Mouse (Mus musculus): ENCODE data around the gene Igsf10.
"Not testable (repeated sequence)": the region's sequence is repeated elsewhere in the genome, so short reads cannot be mapped to it uniquely, and the experiment has no call there.

Gene Igsf10

DNA sequence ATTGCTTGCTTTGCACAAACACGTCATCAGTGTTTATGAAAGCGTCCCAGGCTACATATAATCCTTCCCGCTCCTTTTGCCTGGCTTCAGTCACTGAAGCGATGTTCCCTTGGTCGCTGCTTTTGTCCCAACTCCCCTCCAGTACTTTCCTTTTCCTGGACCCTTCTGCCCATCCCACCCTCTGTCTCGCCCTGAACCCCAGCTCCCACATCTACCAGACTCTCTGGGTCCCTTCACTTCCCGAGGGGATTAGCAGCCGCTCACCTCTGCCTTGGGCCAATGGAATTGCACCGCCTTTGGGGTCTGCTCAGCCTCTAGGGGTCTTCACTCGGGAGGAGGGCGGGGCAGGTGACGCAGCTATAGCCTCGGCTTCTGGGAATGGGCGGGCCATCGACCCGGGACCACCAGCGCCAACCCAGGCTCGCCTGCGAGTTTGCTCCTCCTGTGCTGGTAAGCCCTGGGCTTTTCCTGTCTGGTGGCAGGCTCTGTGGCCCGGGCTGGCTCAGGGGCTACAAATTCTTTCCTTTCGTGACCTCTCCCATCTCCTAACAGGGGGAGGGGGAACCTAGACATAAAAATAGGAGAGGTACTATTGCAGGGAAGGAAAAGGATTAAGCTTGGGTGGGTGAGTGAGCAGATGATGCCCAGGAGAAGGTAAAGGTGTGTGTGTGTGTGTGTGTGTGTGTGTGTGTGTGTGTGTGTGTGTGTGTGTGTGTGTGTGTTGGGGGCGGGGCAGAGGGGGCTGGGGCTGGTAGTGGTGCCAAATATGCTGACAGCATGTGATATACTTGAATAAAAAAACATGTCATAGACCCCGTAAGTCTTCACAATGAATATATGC, at the start of gene Igsf10:
Gene Igsf10 (minus strand): TSS at position 330 of the 841 bp plus-strand sequence.
- DNase-seq (ENCODE audit: low spot score), result no peak

DNA sequence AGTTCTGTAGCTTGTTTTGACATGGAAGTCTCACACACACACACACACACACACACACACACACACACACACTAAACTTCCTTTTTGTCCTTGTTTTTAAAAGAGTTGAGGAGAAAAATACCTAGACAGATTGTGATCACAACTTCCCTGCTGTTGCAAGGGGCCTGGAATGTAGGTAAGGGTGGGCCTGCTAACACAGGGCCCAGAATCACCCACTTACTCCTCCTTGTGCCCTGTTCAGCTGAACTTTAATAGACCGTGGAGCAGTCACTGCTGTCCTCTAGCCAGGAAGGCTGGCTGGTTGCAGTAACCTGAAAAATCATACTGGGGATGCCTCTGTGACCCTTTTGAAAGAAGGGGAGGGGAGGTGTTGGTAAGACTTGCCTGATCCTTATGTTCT, 41.4 kb upstream of the Igsf10 start:
- DNase-seq (ENCODE audit: low spot score), result no peak

DNA sequence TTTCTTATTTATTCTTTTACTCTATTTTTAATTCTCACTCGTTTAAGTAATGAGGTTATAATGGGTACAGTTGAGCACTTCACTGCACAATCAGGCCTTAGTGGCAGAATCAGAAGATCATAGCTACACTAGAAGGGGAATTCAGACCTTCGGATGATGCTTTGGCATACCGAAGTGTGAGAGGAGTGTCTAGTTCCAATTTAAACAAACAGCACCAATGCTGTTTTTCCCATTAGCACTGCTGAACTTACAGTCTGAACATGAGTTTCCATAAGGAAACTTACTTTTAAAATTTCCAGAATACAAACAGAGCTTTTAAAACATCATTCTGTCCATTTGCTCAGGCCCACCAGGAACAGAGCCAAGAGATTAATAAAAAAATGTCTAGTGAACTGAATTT, 40.8 kb upstream of the Igsf10 start:
- no peak for DNase-seq (ENCODE audit: low spot score)

DNA sequence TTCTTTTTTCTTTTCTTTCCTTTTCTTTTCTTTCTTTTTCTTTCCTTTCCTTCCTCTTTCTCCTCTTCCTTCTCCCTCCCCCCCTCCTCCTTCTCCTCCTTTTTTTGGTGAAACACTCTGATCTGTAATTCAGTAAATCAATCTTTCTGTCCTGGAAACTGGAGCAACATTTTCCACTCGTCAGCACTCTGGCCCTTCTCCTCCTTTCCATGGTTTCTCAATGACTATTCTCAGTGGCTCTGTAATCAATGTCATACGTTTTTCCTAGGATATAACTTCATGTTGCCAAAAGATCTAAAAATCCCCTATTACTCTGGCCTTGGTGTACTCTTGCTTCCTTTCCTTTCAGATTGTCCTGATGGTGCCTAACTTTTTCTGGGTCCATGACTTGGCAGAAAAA, 40.1 kb upstream of the Igsf10 start:
- no peak for DNase-seq (ENCODE audit: low spot score)

DNA sequence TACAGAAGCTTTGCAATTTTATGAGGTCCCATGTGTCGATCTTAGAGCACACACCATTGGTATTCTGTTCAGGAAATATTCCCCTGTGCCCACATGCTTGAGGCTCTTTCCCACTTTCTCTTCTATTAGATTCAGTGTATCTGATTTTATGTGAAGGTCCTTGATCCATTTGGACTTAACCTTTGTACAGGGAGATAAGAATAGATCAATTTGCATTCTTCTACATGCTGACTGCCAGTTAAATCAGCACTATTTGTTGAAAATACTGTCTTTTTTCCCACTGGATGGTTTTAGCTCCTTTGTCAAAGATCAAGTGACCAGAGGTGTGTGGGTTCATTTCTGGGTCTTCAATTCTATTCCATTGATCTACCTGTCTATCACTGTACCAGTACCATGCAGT, 34.6 kb upstream of the Igsf10 start:
- not testable (repeated sequence) for DNase-seq (ENCODE audit: low spot score)

GRCm38 (mm10) chr3:59361895-59362294, 17.7 kb upstream of the Igsf10 start:
- DNase-seq (ENCODE audit: low spot score), result no peak

DNA sequence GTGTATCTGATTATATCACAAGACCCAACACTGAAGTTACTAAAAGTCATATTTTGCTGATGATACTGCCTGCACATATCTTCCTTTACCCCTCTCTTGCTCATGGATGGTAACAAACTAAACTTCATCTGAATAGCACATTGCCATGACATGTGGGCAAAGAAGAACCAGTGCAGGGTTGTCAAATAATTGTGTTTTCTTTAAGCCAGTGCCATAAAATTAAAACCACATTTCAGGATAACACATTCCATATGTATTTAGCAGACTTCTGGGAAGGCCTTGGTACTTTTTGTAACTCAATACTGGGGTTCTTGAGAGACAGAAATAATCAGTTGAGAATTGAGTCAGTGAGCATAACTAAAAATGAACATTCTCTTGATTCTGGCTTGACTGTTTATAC, 15.9 kb upstream of the Igsf10 start:
- DNase-seq (ENCODE audit: low spot score), result no peak

DNA sequence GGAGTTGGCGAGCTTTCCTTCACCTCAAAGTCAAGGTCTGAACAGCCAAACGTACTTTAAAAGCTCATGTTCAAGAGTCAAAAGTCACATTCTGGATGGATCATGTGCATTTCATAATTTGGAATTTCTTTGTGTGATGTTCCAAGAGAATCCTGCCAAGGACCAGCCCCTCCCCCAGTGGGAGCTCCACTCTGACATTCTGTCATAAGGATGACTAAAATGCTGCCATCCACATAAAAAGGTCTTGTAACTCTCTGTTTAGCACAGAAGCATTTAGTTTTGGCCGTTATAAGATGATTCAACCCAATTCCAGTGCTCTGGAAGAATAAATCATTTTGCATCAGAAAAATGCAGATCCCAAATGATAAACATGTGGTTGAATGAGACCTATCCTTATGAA, 10.0 kb upstream of the Igsf10 start:
- DNase-seq (ENCODE audit: low spot score), result no peak

GRCm38 (mm10) chr3:59351768-59352167, 7.6 kb upstream of the Igsf10 start:
- DNase-seq (ENCODE audit: low spot score), result no peak

DNA sequence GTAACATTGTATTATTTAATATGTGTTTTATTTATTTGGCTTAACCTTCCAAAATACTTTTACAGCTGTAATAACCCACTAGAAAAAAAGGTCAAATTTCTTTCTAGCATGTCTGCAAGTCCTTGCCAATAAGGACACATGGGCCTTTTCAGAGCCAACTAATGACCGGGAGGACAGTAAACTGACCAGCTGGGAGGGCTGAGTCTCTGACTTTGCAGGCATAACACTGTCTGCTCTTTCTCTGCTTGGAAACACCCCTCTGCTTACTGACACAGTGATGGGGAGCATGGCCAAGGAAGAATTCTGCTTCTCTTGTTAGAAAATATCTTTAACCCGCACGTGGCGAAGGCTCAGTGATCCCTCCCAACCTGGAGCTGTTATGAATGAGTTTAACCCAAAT, 1.2 kb downstream of the Igsf10 start:
- DNase-seq (ENCODE audit: low spot score), result no peak

- no peak for DNase-seq (ENCODE audit: low spot score)
Observed at GRCm38 (mm10) chr3:59341647-59342427, 2.4 kb downstream of the Igsf10 start.

- no peak for DNase-seq (ENCODE audit: low spot score)
Observed at GRCm38 (mm10) chr3:59328526-59328925, 15.7 kb downstream of the Igsf10 start.

DNA sequence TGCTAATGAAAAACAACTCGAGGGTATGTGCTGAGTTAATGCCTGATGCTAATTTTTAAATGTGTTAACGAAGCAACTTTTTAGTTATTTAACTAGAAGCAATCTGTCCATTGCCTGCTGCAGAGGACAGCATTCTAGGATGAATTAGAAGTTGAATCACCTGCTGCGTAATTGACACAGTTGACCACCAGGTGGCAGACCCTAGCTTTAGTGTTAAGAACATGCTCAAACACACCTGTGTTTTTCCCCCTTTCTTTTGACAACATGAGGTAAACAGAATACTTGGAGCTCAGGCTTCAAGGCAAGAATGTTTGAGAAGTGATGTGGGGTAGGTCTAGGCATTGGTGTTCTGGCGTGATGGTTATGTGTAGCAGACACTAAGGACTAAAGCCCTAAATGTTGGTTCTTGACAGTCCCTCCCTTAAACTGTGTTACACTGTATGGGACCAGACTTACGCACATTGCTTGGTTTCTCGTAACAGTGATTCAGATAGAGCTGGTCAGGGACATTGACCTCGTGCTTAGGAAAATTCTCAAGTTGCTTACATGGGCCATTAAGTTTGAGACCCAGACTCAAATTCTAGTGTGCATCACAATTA, 22.8 kb downstream of the Igsf10 start:
- no peak for DNase-seq (ENCODE audit: low spot score)

GRCm38 (mm10) chr3:59316077-59316476, 28.1 kb downstream of the Igsf10 start:
- no peak for DNase-seq (ENCODE audit: low spot score)

DNA sequence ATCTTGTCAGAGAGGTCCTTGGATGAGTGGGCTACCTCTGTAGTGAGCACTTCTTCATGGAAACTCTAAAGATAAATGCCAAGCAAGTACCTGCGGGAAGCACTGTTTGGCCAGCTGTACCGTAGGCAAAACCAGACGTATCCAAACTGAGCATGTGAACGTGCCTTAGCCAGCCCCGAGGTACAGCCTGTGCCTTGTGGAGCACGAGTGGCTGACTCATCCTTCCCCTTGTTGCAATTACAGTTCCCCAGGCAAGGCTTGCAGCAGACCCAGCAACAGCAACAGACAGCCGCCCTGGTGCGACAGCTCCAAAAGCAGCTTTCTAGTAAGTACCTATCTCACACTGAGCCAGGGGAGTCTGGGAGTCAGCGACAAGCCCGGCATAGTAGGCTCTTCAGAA, 31.6 kb downstream of the Igsf10 start:
- peak; percentile 37 for DNase-seq (ENCODE audit: low spot score)

- DNase-seq (ENCODE audit: low spot score), result no peak
Observed at GRCm38 (mm10) chr3:59305518-59305917, 38.7 kb downstream of the Igsf10 start.

GRCm38 (mm10) chr3:59304944-59305343, 39.2 kb downstream of the Igsf10 start:
- DNase-seq (ENCODE audit: low spot score), result no peak

DNA sequence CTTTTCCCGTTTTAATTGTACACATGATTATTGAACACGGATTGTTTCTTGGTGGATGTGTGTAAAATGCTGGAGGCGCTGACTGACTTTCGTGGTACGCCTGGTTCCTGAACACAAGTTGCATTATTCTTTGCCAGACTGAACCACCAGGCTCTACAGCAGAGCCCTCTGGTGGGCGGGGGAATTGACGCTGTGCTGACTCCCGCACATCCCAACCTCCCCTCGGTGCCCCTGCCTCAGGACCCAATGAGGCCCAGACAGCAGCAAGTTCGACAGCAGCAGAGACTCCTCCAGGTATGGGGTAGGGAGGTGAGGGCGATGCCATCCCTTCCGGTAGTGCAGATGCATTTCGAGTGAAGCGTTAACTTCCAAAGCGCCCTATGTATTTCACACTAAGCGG, 46.5 kb downstream of the Igsf10 start:
- no peak for DNase-seq (ENCODE audit: low spot score)

GRCm38 (mm10) chr3:59296563-59297130, 47.5 kb downstream of the Igsf10 start:
- DNase-seq (ENCODE audit: low spot score), result no peak

- no peak for DNase-seq (ENCODE audit: low spot score)
Observed at GRCm38 (mm10) chr3:59295699-59296562, 48.3 kb downstream of the Igsf10 start.

GRCm38 (mm10) chr3:59293437-59294199, 50.6 kb downstream of the Igsf10 start:
- DNase-seq (ENCODE audit: low spot score), result no peak

Data from left cerebral cortex, adult 11 months (tissue).